Mouse (Mus musculus): ENCODE data around the gene Spats2. TPM values are rescaled to one million over a fixed set of nuclear protein-coding genes. Genes with fewer than 3 reads are reported as not detected.
A peak's percentile ranks its signal among the peaks of the same experiment; 100 is the strongest.
"Not testable (repeated sequence)": the region's sequence is repeated elsewhere in the genome, so short reads cannot be mapped to it uniquely, and the experiment has no call there.

The Spats2 gene
- total RNA-seq, 2 experiments from 2014 or later = 34.8 to 35.6 TPM

DNA sequence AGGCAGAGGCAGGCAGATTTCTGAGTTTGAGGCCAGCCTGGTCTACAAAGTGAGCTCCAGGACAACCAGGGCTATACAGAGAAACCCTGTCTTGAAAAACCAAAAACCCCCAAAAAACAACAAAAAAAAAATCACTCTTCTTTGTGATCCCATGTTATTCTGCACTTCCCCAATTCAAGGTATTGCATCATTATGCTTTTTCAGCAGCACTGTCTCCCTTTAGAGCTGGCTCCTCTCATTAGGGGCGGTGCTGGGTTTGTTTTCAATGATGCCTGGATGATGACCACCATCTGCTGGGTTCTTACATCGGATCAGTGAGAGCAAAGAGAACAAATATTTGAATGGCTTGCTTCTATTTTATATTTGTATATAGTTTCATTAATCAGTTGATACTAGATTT is 3.1 kb upstream of the Spats2 start:
- Histone ChIP-seq H3K4me3 (no peak overlapping the region), H3K27ac (no peak overlapping the region)
- intact Hi-C loops (cut with DNase I) = no loop called here
- no peak for TF ChIP-seq CTCF (IDR thresholded peaks at IDR 0.05)
- no peak for DNase-seq (ENCODE audit: extremely low spot score in 1 of 2, low spot score in 2 of 2)

- peak; percentile 89 to 92 for DNase-seq (ENCODE audit: extremely low spot score in 1 of 2, low spot score in 2 of 2)
- Histone ChIP-seq H3K27ac (peak overlapping the region; percentile 86), H3K4me3 (peak overlapping the region; percentile 65)
- intact Hi-C loops (cut with DNase I) = loop anchor here (5.0 kb wide), 1 partner anchor 66 kb away; no protein-coding TSS in a partner anchor
- no peak for TF ChIP-seq CTCF (IDR thresholded peaks at IDR 0.05)
Observed at GRCm38 (mm10) chr15:99126081-99126815, 532 bp downstream of the Spats2 start.

DNA sequence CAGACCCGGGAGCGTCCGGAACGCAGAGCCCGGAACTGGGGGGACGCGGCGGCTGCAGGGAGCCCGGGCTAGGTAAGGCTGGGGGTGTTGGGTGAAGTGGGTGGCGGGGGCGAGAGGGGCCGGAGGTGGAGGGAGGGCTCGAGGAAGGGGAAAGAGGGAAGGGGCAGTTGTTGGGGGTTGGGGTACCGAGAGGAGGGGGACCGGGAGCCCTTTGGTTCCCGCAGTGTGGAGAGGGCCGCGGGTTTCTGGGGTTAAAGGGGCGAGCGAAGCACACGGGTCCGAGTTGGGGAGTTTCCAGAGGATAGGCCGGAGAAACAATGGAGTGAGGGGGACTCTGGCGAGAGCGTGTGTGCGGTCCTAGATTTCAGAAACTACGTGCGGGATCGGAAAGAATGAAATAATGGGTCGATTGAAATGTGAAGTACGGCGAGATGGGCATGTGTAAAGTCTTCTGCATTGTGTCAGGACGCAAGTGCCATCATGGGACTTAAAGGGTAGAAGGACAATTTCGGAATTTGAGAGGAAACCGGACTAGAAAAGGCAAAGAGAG is 1.2 kb downstream of the Spats2 start:
- Histone ChIP-seq H3K4me3 (peak overlapping the region; percentile 65), H3K27ac (peak overlapping the region; percentile 86)
- no peak for TF ChIP-seq CTCF (IDR thresholded peaks at IDR 0.05)
- no peak for DNase-seq (ENCODE audit: extremely low spot score in 1 of 2, low spot score in 2 of 2)
- intact Hi-C loops (cut with DNase I) = loop anchor here (5.0 kb wide), 1 partner anchor 65 kb away; no protein-coding TSS in a partner anchor

DNA sequence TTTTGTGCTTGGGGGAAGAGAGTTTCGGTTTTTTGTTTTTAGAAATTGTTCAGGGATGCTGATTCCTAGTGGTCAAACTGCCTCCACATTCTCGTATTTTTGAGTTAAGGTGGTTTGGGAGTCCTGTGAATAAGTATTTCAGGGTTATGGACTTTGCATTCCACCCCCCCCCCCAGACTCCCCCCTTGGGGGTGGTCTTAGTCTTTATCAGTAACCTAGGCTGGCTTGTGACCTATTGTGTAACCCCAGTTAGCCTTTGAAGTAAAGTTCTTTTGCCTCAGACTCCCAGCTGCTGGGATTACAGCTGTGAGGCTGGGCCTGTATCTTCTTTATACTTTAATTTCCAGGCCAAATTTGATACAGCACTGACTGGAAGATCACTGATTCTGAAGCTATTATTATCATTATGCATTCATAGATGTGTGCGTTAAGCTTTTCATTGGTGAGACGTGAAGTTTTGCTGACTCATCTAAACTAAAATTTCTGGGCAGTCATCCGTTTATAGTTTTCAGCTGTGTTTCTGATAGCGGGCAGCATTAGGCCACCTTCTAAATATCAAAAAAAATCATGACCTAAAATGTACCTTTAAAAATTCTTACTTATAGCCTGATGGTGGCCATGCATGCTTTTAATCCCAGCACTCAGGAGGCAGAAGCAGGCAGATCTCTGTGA is 2.3 kb downstream of the Spats2 start:
- intact Hi-C loops (cut with DNase I) = loop anchor here (5.0 kb wide), 1 partner anchor 64 kb away; no protein-coding TSS in a partner anchor
- no peak for DNase-seq (ENCODE audit: extremely low spot score in 1 of 2, low spot score in 2 of 2)
- no peak overlapping the region for H3K27ac ChIP-seq
- peak overlapping the region; percentile 65 for H3K4me3 ChIP-seq
- TF ChIP-seq CTCF (IDR thresholded peaks at IDR 0.05) = no peak

DNA sequence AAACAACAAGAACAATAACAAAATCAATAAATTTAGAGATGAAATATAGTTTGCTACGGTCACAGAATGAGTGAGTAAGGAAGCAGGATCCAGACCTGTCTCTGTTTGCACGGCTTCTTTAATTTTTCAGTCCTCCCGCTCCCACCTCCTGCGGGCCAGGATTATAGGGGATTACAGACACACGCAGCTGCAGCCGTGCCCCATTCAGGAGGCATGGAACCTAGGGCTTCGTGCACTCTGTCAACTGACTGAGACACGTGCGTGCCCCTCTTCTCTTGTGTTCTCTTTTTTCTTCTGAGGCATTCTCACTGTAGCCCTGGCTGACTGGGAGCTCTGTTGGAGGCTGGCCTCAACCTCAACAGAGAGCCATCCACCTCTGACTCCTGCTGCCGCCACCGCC is 3.7 kb downstream of the Spats2 start:
- intact Hi-C loops (cut with DNase I) = loop anchor here (5.0 kb wide), 1 partner anchor 63 kb away; no protein-coding TSS in a partner anchor
- no peak for DNase-seq (ENCODE audit: extremely low spot score in 1 of 2, low spot score in 2 of 2)

GRCm38 (mm10) chr15:99129956-99130910 is 4.5 kb downstream of the Spats2 start:
- intact Hi-C loops (cut with DNase I) = loop anchor here (5.0 kb wide), 1 partner anchor 62 kb away; no protein-coding TSS in a partner anchor
- H3K4me3 ChIP-seq = no peak overlapping the region
- TF ChIP-seq CTCF (IDR thresholded peaks at IDR 0.05) = no peak
- DNase-seq (ENCODE audit: extremely low spot score in 1 of 2, low spot score in 2 of 2) = no peak
- no peak overlapping the region for H3K27ac ChIP-seq

More for the DNA sequence above, 3.7 kb downstream of the Spats2 start:
- Histone ChIP-seq H3K4me3 (no peak overlapping the region), H3K27ac (no peak overlapping the region)
- TF ChIP-seq CTCF (IDR thresholded peaks at IDR 0.05) = no peak

DNA sequence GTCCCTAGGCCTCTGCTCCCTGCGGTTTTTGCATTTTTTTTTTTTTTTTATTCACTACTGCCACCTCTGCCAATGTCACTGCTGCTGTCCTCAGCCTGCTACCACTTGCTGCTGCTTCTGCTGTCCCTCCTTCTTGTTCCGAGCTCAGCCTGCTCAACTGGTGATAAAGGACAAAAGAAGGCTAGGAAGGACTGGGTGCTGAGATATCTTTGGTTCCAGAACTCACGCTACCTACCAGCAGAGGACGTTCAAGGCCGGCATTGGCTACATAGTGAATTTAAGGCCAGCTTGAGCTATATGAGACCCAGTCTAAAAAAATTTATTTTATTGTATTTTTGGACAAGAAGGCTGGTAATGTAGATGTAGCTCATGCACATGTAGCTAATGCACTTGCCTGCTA is 12.7 kb downstream of the Spats2 start:
- TF ChIP-seq CTCF (IDR thresholded peaks at IDR 0.05) = no peak
- intact Hi-C loops (cut with DNase I) = no loop called here

DNA sequence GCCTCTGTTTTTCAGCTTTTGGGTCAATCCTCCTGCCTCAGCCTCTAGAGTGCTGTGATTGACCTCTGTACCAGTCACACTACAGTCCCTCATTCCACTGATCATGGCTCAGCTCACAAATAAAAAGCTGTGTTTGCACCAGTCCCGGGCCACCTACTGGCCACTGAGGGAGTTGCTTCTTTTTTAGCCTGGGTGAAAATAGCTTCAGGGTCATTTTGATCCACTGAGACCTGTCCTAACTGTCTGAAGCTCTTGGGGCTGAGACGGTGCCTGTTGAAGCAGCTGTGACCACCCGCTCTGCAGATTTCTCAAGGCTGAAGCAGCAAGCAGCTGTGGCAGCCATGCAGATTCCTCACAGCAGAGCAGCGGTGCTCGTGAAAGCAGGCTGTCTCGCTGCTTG is 14.0 kb downstream of the Spats2 start:
- intact Hi-C loops (cut with DNase I) = loop anchor here (5.0 kb wide), 1 partner anchor 48 kb away; no protein-coding TSS in a partner anchor
- no peak overlapping the region for H3K27ac ChIP-seq
- no peak for DNase-seq (ENCODE audit: extremely low spot score in 1 of 2, low spot score in 2 of 2)
- peak; percentile 76 for TF ChIP-seq CTCF (IDR thresholded peaks at IDR 0.05)
- H3K4me3 ChIP-seq = no peak overlapping the region

More for the DNA sequence above, 12.7 kb downstream of the Spats2 start:
- DNase-seq (ENCODE audit: extremely low spot score in 1 of 2, low spot score in 2 of 2) = no peak
- no peak overlapping the region for H3K27ac ChIP-seq
- no peak overlapping the region for H3K4me3 ChIP-seq

DNA sequence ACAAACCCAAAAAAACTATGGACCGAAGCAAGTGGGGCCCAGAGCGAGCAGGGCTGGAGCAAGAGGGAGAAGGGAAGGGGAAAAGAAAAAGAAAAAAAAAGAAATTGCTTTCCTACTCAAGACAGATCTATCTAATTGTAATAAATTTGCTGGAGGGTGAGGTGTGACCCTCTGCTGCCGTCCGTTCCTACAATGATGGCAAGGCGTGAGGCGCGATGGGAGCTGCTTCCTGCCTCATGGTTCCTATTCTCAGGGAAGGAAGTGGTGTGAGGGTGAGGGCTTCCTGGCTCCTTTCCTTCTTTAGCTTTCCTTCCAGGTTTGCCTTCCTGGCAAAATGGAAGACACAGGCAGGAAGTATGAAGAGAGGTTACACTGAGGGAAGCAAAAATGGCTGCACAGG is 24.8 kb downstream of the Spats2 start:
- DNase-seq (ENCODE audit: extremely low spot score in 1 of 2, low spot score in 2 of 2) = no peak
- intact Hi-C loops (cut with DNase I) = no loop called here
- no peak for TF ChIP-seq CTCF (IDR thresholded peaks at IDR 0.05)

DNA sequence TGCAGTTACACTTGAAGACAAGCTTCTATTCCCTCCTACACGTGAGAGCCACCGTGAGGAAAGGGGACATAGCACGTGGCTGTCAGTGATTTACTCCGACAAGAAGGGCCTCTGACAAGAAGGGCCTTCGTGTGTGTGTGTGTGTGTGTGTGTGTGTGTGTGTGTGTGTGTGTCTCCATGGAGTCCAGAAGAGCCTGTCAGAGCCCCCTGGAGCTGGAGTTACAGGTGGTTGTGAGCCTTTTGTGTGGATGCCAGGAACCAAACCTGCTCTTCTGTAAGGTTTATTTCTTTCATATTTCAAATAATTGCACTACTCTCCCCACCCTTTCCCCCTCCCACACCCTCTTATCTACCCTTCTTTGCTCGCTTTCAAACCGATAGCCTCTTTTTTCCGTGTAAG is 25.6 kb downstream of the Spats2 start:
- Histone ChIP-seq H3K4me3 (no peak overlapping the region), H3K27ac (no peak overlapping the region)
- intact Hi-C loops (cut with DNase I) = no loop called here
- no peak for TF ChIP-seq CTCF (IDR thresholded peaks at IDR 0.05)
- DNase-seq (ENCODE audit: extremely low spot score in 1 of 2, low spot score in 2 of 2) = no peak

More for the DNA sequence above, 24.8 kb downstream of the Spats2 start:
- no peak overlapping the region for H3K27ac ChIP-seq
- H3K4me3 ChIP-seq = no peak overlapping the region

DNA sequence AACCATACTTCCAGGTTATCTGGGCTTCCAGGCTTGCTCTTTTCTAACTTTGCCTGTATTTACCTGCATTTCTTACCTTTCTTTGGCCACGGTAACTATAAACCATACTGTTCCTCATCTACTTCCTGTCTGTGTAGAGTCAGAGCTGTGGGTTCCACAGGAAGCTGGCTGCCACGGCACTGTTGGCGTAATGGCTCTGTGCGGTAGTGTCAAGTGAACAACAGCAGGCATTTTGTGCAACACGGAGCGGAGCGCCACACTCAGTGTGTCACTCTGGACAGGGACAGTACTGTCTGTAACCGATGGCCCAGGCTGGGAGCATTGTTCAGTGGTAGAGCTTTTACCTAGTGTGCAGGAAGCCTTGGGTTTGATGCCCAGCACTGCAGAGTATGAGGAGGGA is 27.8 kb downstream of the Spats2 start:
- DNase-seq (ENCODE audit: extremely low spot score in 1 of 2, low spot score in 2 of 2) = no peak
- intact Hi-C loops (cut with DNase I) = no loop called here
- Histone ChIP-seq H3K27ac (no peak overlapping the region), H3K4me3 (no peak overlapping the region)
- no peak for TF ChIP-seq CTCF (IDR thresholded peaks at IDR 0.05)

DNA sequence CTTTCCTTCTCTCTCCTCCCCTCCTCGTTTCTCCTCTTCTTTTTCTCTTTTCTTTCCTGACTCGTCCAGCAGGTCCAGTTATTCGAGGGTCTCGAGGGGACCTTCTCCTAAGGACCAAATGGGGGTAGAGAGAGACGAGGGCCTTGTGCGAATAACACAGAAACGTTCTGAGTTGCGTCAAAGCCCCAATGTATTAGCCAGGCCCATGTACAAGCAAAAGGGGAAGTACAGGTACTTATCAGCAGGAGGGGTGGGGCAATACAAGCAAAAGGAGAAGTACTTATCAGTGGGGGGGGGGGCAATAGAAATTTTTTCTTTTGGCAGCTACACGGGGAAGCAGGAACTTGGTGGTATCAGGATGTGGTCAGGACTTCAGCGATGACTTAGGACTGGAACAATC is 28.8 kb downstream of the Spats2 start:
- H3K4me3 ChIP-seq; H3K27ac ChIP-seq; intact Hi-C loops (cut with DNase I); DNase-seq (ENCODE audit: extremely low spot score in 1 of 2, low spot score in 2 of 2): not testable (repeated sequence)

All from left cerebral cortex, adult 2 months (tissue).